In genomic region chrX:150486314-150487030, GRCm38 (mm10) we compare ENCODE assay signal across 6 mouse cellular contexts. TPM values are rescaled to one million over a fixed set of nuclear protein-coding genes. Genes with fewer than 3 reads are reported as not detected.
DNase-seq lines count a peak whose midpoint lies in the region; ATAC-seq lines count a peak whose summit lies in the region.
"Not testable (repeated sequence)": the region's sequence is repeated elsewhere in the genome, so short reads cannot be mapped to it uniquely, and the experiment has no call there.

No protein-coding gene starts in this region.

- peak; percentile 93 for DNase-seq in heart, adult 11 months
- peak; percentile 24 for DNase-seq in liver, embryonic 13.5 days
- DNase-seq in lung, postnatal 10 days: peak; percentile 4
- peak; percentile 38 for DNase-seq in testis, postnatal 10 days (ENCODE audit: low spot score)

- not testable (repeated sequence) for ATAC-seq in heart, embryonic 13.5 days (ENCODE audit: extremely low read depth, insufficient number of reproducible peaks, low FRiP score, low TSS enrichment); liver, embryonic 13.5 days (ENCODE audit: low read depth); liver, embryonic 16.5 days (ENCODE audit: low read depth)

- H3K27me3 ChIP-seq in heart, embryonic 13.5 days (replicated peaks); liver, embryonic 13.5 days; liver, embryonic 16.5 days (ENCODE audit: control insufficient read depth, insufficient read depth, low read depth, low read length): not testable (repeated sequence)

- H3K9ac ChIP-seq in heart, embryonic 13.5 days; liver, embryonic 13.5 days; liver, embryonic 16.5 days (ENCODE audit: low read depth, low read length): not testable (repeated sequence)

- H3K36me3 ChIP-seq in heart, embryonic 13.5 days; liver, embryonic 13.5 days; liver, embryonic 16.5 days (ENCODE audit: control insufficient read depth, insufficient read depth): not testable (repeated sequence)

- not testable (repeated sequence) for H3K9me3 ChIP-seq in heart, embryonic 13.5 days; liver, embryonic 13.5 days (replicated peaks); liver, embryonic 16.5 days (replicated peaks; ENCODE audit: control insufficient read depth, low read length)

- H3K4me1 ChIP-seq in heart, embryonic 13.5 days; liver, embryonic 13.5 days (replicated peaks); liver, embryonic 16.5 days (ENCODE audit: control insufficient read depth, low read depth, low read length): not testable (repeated sequence)

- not testable (repeated sequence) for H3K4me3 ChIP-seq in heart, embryonic 13.5 days
- peak overlapping the region; percentile 28 for H3K4me3 ChIP-seq in liver, embryonic 13.5 days (replicated peaks)
- peak overlapping the region; percentile 19; the same call in 1 of the 2 replicates for H3K4me3 ChIP-seq in liver, embryonic 16.5 days (ENCODE audit: low read depth, low read length)

- not testable (repeated sequence) for H3K27ac ChIP-seq in heart, embryonic 13.5 days (replicated peaks); liver, embryonic 16.5 days (ENCODE audit: low read length)
- H3K27ac ChIP-seq in liver, embryonic 13.5 days: peak overlapping the region; percentile 55; the same call in 1 of the 2 replicates

- H3K4me2 ChIP-seq in heart, embryonic 13.5 days: peak overlapping the region; percentile 44
- H3K4me2 ChIP-seq in liver, embryonic 13.5 days: peak overlapping the region; percentile 48
- peak overlapping the region; percentile 13; the same call in 1 of the 2 replicates for H3K4me2 ChIP-seq in liver, embryonic 16.5 days (ENCODE audit: low read depth, low read length)

- 35% methylated on average over 5 of the region's 22 CpGs for WGBS in heart, embryonic 13.5 days
- 28% methylated on average over 9 of the region's 22 CpGs for WGBS in liver, embryonic 13.5 days (ENCODE audit: insufficient replicate concordance)
- 31% methylated on average over 10 of the region's 22 CpGs for WGBS in liver, embryonic 16.5 days (ENCODE audit: insufficient replicate concordance)

RNA-seq across cellular contexts. Expression of gene Tmem29, which starts 27.5 kb away (rescaled TPM):
- 17.9 and 19.4 TPM in 2 replicates for polyA plus RNA-seq in heart, embryonic 13.5 days (2015; fragmentation: Nextera tagmentation; extraction: Ambion mirVana)
- 17.2 and 19.7 TPM in 2 replicates for polyA plus RNA-seq in liver, embryonic 13.5 days (2015; fragmentation: Nextera tagmentation; extraction: Ambion mirVana)
- polyA plus RNA-seq in liver, embryonic 16.5 days (2015; fragmentation: Nextera tagmentation; extraction: Ambion mirVana): 10.8 and 11.3 TPM in 2 replicates

Comparison
In these comparisons a context has a peak if more than half of its experiments do, and no peak if none do; other contexts are left out.
1. DNase-seq: peak in every context shown above with its lines; median percentile 93 in heart, adult 11 months; 38 in testis, postnatal 10 days; 24 in liver, embryonic 13.5 days; 4 in lung, postnatal 10 days.